Mouse (Mus musculus) stomach, adult 2 months (tissue): ENCODE data around the gene Vsir. TPM values are rescaled to one million over a fixed set of nuclear protein-coding genes. Genes with fewer than 3 reads are reported as not detected.

Experiments used
- polyA plus RNA-seq: library from polyadenylated mRNA; depleted of rRNA; stranded (reverse); fragments of >200 nt; gene quantifications from 2 replicates; pipeline ENCODE4 v1.2.3, GENCODE M21; 2012; rRNA removed

The Vsir gene
- 13.2 and 14.6 TPM in 2 replicates for polyA plus RNA-seq

DNA sequence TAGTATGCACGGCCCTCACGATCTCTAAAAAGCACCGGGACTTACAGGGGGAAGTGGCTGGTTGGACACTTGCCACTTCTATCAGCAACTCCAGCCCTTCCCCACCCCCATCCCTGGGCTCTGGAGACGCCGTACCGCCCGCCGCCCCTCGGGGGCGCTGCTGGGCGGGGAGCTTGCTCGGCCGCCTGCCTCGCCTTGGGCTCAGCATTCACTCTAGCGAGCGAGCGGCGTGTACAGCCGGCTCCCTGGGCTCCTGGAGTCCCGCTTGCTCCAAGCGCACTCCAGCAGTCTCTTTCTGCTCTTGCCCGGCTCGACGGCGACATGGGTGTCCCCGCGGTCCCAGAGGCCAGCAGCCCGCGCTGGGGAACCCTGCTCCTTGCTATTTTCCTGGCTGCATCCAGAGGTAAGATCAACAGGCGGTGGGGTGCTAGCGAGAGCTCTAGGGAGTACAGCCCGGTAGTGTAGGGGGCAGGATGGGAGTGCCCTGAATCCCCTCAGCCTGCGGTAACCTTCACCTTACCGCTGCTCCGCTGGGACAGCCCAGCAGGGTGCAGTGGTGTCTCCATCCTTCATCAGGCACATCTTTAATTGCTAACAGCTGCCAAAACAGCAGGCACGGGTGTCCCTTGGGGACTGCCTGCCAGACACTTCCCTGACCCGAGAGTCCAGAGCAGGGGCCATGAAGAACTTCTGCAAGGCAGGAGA, at the start of gene Vsir:
Gene Vsir, plus strand, starts transcription at position 151 of the 705 bp plus-strand sequence.

GRCm38 (mm10) chr10:60399449-60399848, 52.8 kb downstream of the Vsir start, which contains the start of gene Gm17455:
TSS of gene Gm17455 (plus strand) at chr10:60399726.

Other genes starting within 250 kb of the Vsir start
- gene Spock2, start 240.6 kb upstream of the Vsir start, polyA plus RNA-seq: 2.5 and 3.0 TPM in 2 replicates
- 2.7 and 3.4 TPM in 2 replicates for gene Chst3, start 127.6 kb upstream of the Vsir start, polyA plus RNA-seq
- gene Psap, start 69.2 kb upstream of the Vsir start, polyA plus RNA-seq: 386 and 394 TPM in 2 replicates
- 1.2 and 1.3 TPM in 2 replicates for gene Gm17455, start 52.9 kb downstream of the Vsir start, polyA plus RNA-seq